Mouse (Mus musculus): ENCODE measurements around the gene Olfr65. TPM values are rescaled to one million over a fixed set of nuclear protein-coding genes. Genes with fewer than 3 reads are reported as not detected.

The Olfr65 gene
- polyA plus RNA-seq, 1 experiment from 2014 or later: not detected

- ATAC-seq (ENCODE audit: low FRiP score): no peak
- no peak within 1 kb of the TSS for H3K27ac ChIP-seq
These were observed 17.1 kb upstream of the Olfr65 start, which contains the start of gene Olfr66 for GRCm38 (mm10) chr7:103886152-103886551. Gene Olfr66, minus strand, starts transcription at chr7:103886252.

GRCm38 (mm10) chr7:103894385-103894784 is 8.9 kb upstream of the Olfr65 start, which contains the start of gene Olfr64:
Gene Olfr64, minus strand, starts transcription at chr7:103894485.
- Histone ChIP-seq H3K36me3 (replicated peaks; ENCODE audit: control insufficient read depth, insufficient read depth) (no peaks in the 10 kb centered on the region), H3K9ac (no peak within 1 kb of the TSS), H3K4me1 (replicated peaks; ENCODE audit: control insufficient read depth, insufficient read depth, low read length) (no peaks in the 10 kb centered on the region), H3K27ac (no peak within 1 kb of the TSS), H3K27me3 (ENCODE audit: control insufficient read depth, insufficient read depth, low read length) (no peaks in the 10 kb centered on the region), H3K4me2 (replicated peaks) (no peak within 1 kb of the TSS), H3K4me3 (replicated peaks; ENCODE audit: low read length) (no peak within 1 kb of the TSS), H3K9me3 (ENCODE audit: control insufficient read depth, low read length) (no peaks in the 10 kb centered on the region)
- no peak for ATAC-seq (ENCODE audit: low FRiP score)
- 91% methylated on average over 1 of the region's 1 CpGs for WGBS
- DNase-seq (ENCODE audit: low spot score): no peak

More at GRCm38 (mm10) chr7:103886152-103886551, 17.1 kb upstream of the Olfr65 start, which contains the start of gene Olfr66:
- Histone ChIP-seq H3K27me3 (ENCODE audit: control insufficient read depth, insufficient read depth, low read length) (no peaks in the 10 kb centered on the region), H3K9me3 (ENCODE audit: control insufficient read depth, low read length) (no peaks in the 10 kb centered on the region), H3K4me3 (replicated peaks; ENCODE audit: low read length) (no peak within 1 kb of the TSS), H3K4me2 (replicated peaks) (no peak within 1 kb of the TSS), H3K9ac (no peak within 1 kb of the TSS), H3K4me1 (replicated peaks; ENCODE audit: control insufficient read depth, insufficient read depth, low read length) (no peaks in the 10 kb centered on the region), H3K36me3 (replicated peaks; ENCODE audit: control insufficient read depth, insufficient read depth) (no peaks in the 10 kb centered on the region)
- no peak for DNase-seq (ENCODE audit: low spot score)

GRCm38 (mm10) chr7:103910047-103910446 is 6.8 kb downstream of the Olfr65 start:
- Histone ChIP-seq H3K9ac (no peak overlapping the region), H3K36me3 (replicated peaks; ENCODE audit: control insufficient read depth, insufficient read depth) (no peaks in the 10 kb centered on the region), H3K27ac (no peak overlapping the region), H3K4me2 (replicated peaks) (no peak overlapping the region), H3K4me3 (replicated peaks; ENCODE audit: low read length) (no peak overlapping the region), H3K4me1 (replicated peaks; ENCODE audit: control insufficient read depth, insufficient read depth, low read length) (no peaks in the 10 kb centered on the region), H3K9me3 (ENCODE audit: control insufficient read depth, low read length) (no peaks in the 10 kb centered on the region), H3K27me3 (ENCODE audit: control insufficient read depth, insufficient read depth, low read length) (no peaks in the 10 kb centered on the region)
- no peak for DNase-seq (ENCODE audit: low spot score)
- 81% methylated on average over 3 of the region's 3 CpGs for WGBS
- no peak for ATAC-seq (ENCODE audit: low FRiP score)

- H3K36me3 ChIP-seq (replicated peaks; ENCODE audit: control insufficient read depth, insufficient read depth): no peaks in the 10 kb centered on the region
- H3K9ac ChIP-seq: no peak overlapping the region
- no peak overlapping the region for H3K4me3 ChIP-seq (replicated peaks; ENCODE audit: low read length)
- no peaks in the 10 kb centered on the region for H3K4me1 ChIP-seq (replicated peaks; ENCODE audit: control insufficient read depth, insufficient read depth, low read length)
- no peaks in the 10 kb centered on the region for H3K9me3 ChIP-seq (ENCODE audit: control insufficient read depth, low read length)
- H3K27ac ChIP-seq: no peak overlapping the region
- no peaks in the 10 kb centered on the region for H3K27me3 ChIP-seq (ENCODE audit: control insufficient read depth, insufficient read depth, low read length)
- ATAC-seq (ENCODE audit: low FRiP score) (no peak), DNase-seq (ENCODE audit: low spot score) (no peak)
- no peak overlapping the region for H3K4me2 ChIP-seq (replicated peaks)
- 45% methylated on average over 8 of the region's 8 CpGs for WGBS
These were observed 9.8 kb downstream of the Olfr65 start for GRCm38 (mm10) chr7:103912969-103913511.

- DNase-seq (ENCODE audit: low spot score): no peak
- Histone ChIP-seq H3K27ac (no peak overlapping the region), H3K9ac (no peak overlapping the region), H3K27me3 (ENCODE audit: control insufficient read depth, insufficient read depth, low read length) (no peaks in the 10 kb centered on the region), H3K36me3 (replicated peaks; ENCODE audit: control insufficient read depth, insufficient read depth) (no peaks in the 10 kb centered on the region), H3K4me3 (replicated peaks; ENCODE audit: low read length) (no peak overlapping the region), H3K9me3 (ENCODE audit: control insufficient read depth, low read length) (no peaks in the 10 kb centered on the region), H3K4me2 (replicated peaks) (no peak overlapping the region), H3K4me1 (replicated peaks; ENCODE audit: control insufficient read depth, insufficient read depth, low read length) (no peaks in the 10 kb centered on the region)
- ATAC-seq (ENCODE audit: low FRiP score): no peak
These were observed 12.1 kb downstream of the Olfr65 start for GRCm38 (mm10) chr7:103915338-103915737.

- Histone ChIP-seq H3K36me3 (replicated peaks; ENCODE audit: control insufficient read depth, insufficient read depth) (no peaks in the 10 kb centered on the region), H3K27me3 (ENCODE audit: control insufficient read depth, insufficient read depth, low read length) (no peaks in the 10 kb centered on the region), H3K4me1 (replicated peaks; ENCODE audit: control insufficient read depth, insufficient read depth, low read length) (no peaks in the 10 kb centered on the region), H3K4me3 (replicated peaks; ENCODE audit: low read length) (no peak within 1 kb of the TSS), H3K9ac (no peak within 1 kb of the TSS), H3K27ac (no peak within 1 kb of the TSS), H3K4me2 (replicated peaks) (no peak within 1 kb of the TSS), H3K9me3 (ENCODE audit: control insufficient read depth, low read length) (no peaks in the 10 kb centered on the region)
- DNase-seq (ENCODE audit: low spot score) (no peak), ATAC-seq (ENCODE audit: low FRiP score) (no peak)
These were observed 25.2 kb downstream of the Olfr65 start, which contains the start of gene Olfr631 for GRCm38 (mm10) chr7:103928525-103928924. Gene Olfr631, plus strand, starts transcription at chr7:103928825.

- Histone ChIP-seq H3K4me1 (replicated peaks; ENCODE audit: control insufficient read depth, insufficient read depth, low read length) (no peaks in the 10 kb centered on the region), H3K27ac (no peak within 1 kb of the TSS), H3K27me3 (ENCODE audit: control insufficient read depth, insufficient read depth, low read length) (no peaks in the 10 kb centered on the region), H3K4me2 (replicated peaks) (no peak within 1 kb of the TSS), H3K9me3 (ENCODE audit: control insufficient read depth, low read length) (no peaks in the 10 kb centered on the region), H3K36me3 (replicated peaks; ENCODE audit: control insufficient read depth, insufficient read depth) (no peaks in the 10 kb centered on the region), H3K9ac (no peak within 1 kb of the TSS), H3K4me3 (replicated peaks; ENCODE audit: low read length) (no peak within 1 kb of the TSS)
- ATAC-seq (ENCODE audit: low FRiP score) (no peak), DNase-seq (ENCODE audit: low spot score) (no peak)
- WGBS: 77% methylated on average over 2 of the region's 2 CpGs
These were observed 31.0 kb downstream of the Olfr65 start, which contains the start of gene Olfr632 for GRCm38 (mm10) chr7:103934264-103934663. Gene Olfr632, plus strand, starts transcription at chr7:103934347.

- Histone ChIP-seq H3K36me3 (replicated peaks; ENCODE audit: control insufficient read depth, insufficient read depth) (no peaks in the 10 kb centered on the region), H3K27me3 (ENCODE audit: control insufficient read depth, insufficient read depth, low read length) (no peaks in the 10 kb centered on the region), H3K4me1 (replicated peaks; ENCODE audit: control insufficient read depth, insufficient read depth, low read length) (no peaks in the 10 kb centered on the region), H3K9me3 (ENCODE audit: control insufficient read depth, low read length) (no peaks in the 10 kb centered on the region), H3K9ac (no peak overlapping the region), H3K4me2 (replicated peaks) (no peak overlapping the region), H3K4me3 (replicated peaks; ENCODE audit: low read length) (no peak overlapping the region), H3K27ac (no peak overlapping the region)
- DNase-seq (ENCODE audit: low spot score) (peak; percentile 82), ATAC-seq (ENCODE audit: low FRiP score) (no peak)
- WGBS: 24% methylated on average over 2 of the region's 2 CpGs
These were observed 39.4 kb downstream of the Olfr65 start for GRCm38 (mm10) chr7:103942730-103943129.

- Histone ChIP-seq H3K36me3 (replicated peaks; ENCODE audit: control insufficient read depth, insufficient read depth) (no peaks in the 10 kb centered on the region), H3K27ac (no peak within 1 kb of the TSS), H3K9ac (no peak within 1 kb of the TSS), H3K9me3 (ENCODE audit: control insufficient read depth, low read length) (no peaks in the 10 kb centered on the region), H3K4me3 (replicated peaks; ENCODE audit: low read length) (no peak within 1 kb of the TSS), H3K4me2 (replicated peaks) (no peak within 1 kb of the TSS), H3K27me3 (ENCODE audit: control insufficient read depth, insufficient read depth, low read length) (no peaks in the 10 kb centered on the region), H3K4me1 (replicated peaks; ENCODE audit: control insufficient read depth, insufficient read depth, low read length) (no peaks in the 10 kb centered on the region)
- DNase-seq (ENCODE audit: low spot score) (no peak), ATAC-seq (ENCODE audit: low FRiP score) (no peak)
These were observed 40.9 kb downstream of the Olfr65 start, which contains the start of gene Olfr633 for GRCm38 (mm10) chr7:103944137-103944536. Gene Olfr633, plus strand, starts transcription at chr7:103944437.

Measured in hindbrain, embryonic 14.5 days (tissue).